Mouse (Mus musculus) small intestine, adult 2 months (tissue): ENCODE data around the gene Dync1i1.

Source experiments
- CTCF ChIP-seq: fragments of 200-500 bp; IDR thresholded peaks from 2 replicates; pipeline ENCODE4 v1.5.1; 2012; ENCODE audit warnings: low read depth, mild to moderate bottlenecking, control low read depth, inconsistent platforms, low read length, moderate library complexity, mixed read lengths; ENCODE audit not compliant: insufficient replicate concordance, insufficient read length; ENCODE audit errors: extremely low read depth
- POLR2A ChIP-seq: fragments of 200-500 bp; IDR thresholded peaks from 2 replicates; pipeline ENCODE4 v1.6.1; 2012; ENCODE audit warnings: low read depth, mild to moderate bottlenecking, control low read depth, inconsistent platforms, low read length, moderate library complexity

DNA sequence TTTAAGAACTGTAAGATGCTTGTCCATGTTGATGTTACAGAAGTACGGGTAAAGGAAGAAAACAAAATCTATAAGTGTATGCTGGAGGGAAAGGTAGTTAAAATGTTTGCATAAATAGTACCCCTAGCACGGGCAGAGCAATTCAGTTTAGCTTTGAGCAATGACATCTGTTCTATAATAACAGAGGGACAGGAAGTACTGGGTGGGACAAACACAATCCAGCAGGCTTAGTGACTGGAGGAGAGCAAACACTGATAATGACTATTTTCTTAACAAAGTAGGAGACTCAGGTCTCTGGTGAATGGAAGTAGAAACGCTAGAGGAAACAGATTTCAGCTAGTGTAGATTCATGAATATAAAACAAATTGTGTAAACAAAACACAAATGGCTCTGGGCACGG, 250.8 kb downstream of the Dync1i1 start:
- TF ChIP-seq CTCF (no peak), POLR2A (no peak)
